Mouse (Mus musculus) limb, embryonic 14.5 days (tissue): Measurements from ENCODE around the gene Depdc1b. TPM values are rescaled to one million over a fixed set of nuclear protein-coding genes. Genes with fewer than 3 reads are reported as not detected.
A peak's percentile ranks its signal among the peaks of the same experiment; 100 is the strongest.

Experiments used
- ATAC-seq: fragments of 200-750 bp; cut with Nextera tagmentation; 2 replicates; pipeline ENCODE4 v1.8.0; 2017; ENCODE audit warnings: low read depth, moderate number of reproducible peaks, moderate TSS enrichment; ENCODE audit not compliant: low FRiP score
- DNase-seq: peaks from one replicate; pipeline ENCODE4 v3.0.0-alpha.2; 2015; ENCODE audit warnings: low spot score
- H3K27ac ChIP-seq: fragments of 300-500 bp; sonication (generic); replicated peaks from 2 replicates; pipeline ENCODE4 v1.5.1; 2014; ENCODE audit warnings: low read depth, mild to moderate bottlenecking, low read length, moderate library complexity, mixed read lengths
- H3K27me3 ChIP-seq: fragments of 300-500 bp; sonication (generic); 2 replicates; pipeline ENCODE4 v1.6.1; 2014; ENCODE audit warnings: low read length, mixed read lengths; ENCODE audit not compliant: control insufficient read depth, insufficient read depth
- H3K36me3 ChIP-seq: fragments of 300-500 bp; sonication (generic); 2 replicates; pipeline ENCODE4 v1.6.1; 2014; ENCODE audit warnings: mild to moderate bottlenecking, low read length, moderate library complexity, mixed read lengths; ENCODE audit not compliant: control insufficient read depth, insufficient read depth
- H3K4me1 ChIP-seq: fragments of 300-500 bp; sonication (generic); 2 replicates; pipeline ENCODE4 v1.6.1; 2014; ENCODE audit warnings: antibody characterized with exemption, low read length, mixed read lengths; ENCODE audit not compliant: control insufficient read depth, insufficient read depth
- H3K4me2 ChIP-seq: fragments of 300-500 bp; sonication (generic); replicated peaks from 2 replicates; pipeline ENCODE4 v1.6.1; 2014; ENCODE audit warnings: low read depth, mild to moderate bottlenecking, low read length, moderate library complexity; ENCODE audit not compliant: severe bottlenecking
- H3K4me3 ChIP-seq: fragments of 300-500 bp; sonication (generic); replicated peaks from 2 replicates; pipeline ENCODE4 v1.5.1; 2014; ENCODE audit warnings: low read length
- H3K9ac ChIP-seq: fragments of 300-500 bp; sonication (generic); 2 replicates; pipeline ENCODE4 v1.6.1; 2014; ENCODE audit warnings: mild to moderate bottlenecking, low read depth, low read length, moderate library complexity; ENCODE audit not compliant: severe bottlenecking
- H3K9me3 ChIP-seq: fragments of 300-500 bp; sonication (generic); 2 replicates; pipeline ENCODE4 v1.6.1; 2016; ENCODE audit warnings: low read length; ENCODE audit not compliant: control insufficient read depth
- POLR2A ChIP-seq: fragments of 200-500 bp; IDR thresholded peaks from 2 replicates; pipeline ENCODE4 v1.8.0; 2012; ENCODE audit warnings: inconsistent platforms, mild to moderate bottlenecking, moderate library complexity, borderline replicate concordance; ENCODE audit not compliant: insufficient read depth, insufficient read length; ENCODE audit errors: extremely low read depth
- WGBS: fragments of 180-500 bp; shearing (Covaris S2); extraction: QIAGEN DNeasy Blood & Tissue Kit; methylation state at CpG from one replicate; pipeline ENCODE4 v1.1.7; 2014; 5-methylcytosine and 5-hydroxymethylcytosine counted together
- polyA plus RNA-seq, 2 experiments: library from polyadenylated mRNA; depleted of rRNA in 1 of 2; stranded (reverse) in 1 of 2; unstranded in 1 of 2; fragments of >200 nt; fragmentation: Nextera tagmentation in 1 of 2; extraction: Ambion mirVana in 1 of 2; gene quantifications; 2 replicates each; pipeline versions ENCODE4 v1.2.1 to v1.2.3; 2012 to 2014

Gene Depdc1b
- polyA plus RNA-seq, 2 experiments: 6.4 to 7.1 TPM

- Histone ChIP-seq H3K27ac (no peak overlapping the region), H3K27me3 (no peaks in the 10 kb centered on the region), H3K36me3 (no peaks in the 10 kb centered on the region), H3K4me2 (peak overlapping the region; percentile 92), H3K9ac (no peak overlapping the region), H3K9me3 (no peaks in the 10 kb centered on the region), H3K4me1 (peaks cover 10% of the 10 kb centered on the region; the same call in 1 of the 2 replicates), H3K4me3 (peak overlapping the region; percentile 68; the same call in 1 of the 2 replicates)
- DNase-seq (no peak), ATAC-seq (no peak)
- 88% methylated on average over 2 of the region's 2 CpGs for WGBS
- TF ChIP-seq POLR2A: no peak
These were observed 1.3 kb downstream of the Depdc1b start for GRCm38 (mm10) chr13:108317414-108317813.

GRCm38 (mm10) chr13:108319028-108319427 is 2.9 kb downstream of the Depdc1b start:
- no peaks in the 10 kb centered on the region for H3K27me3 ChIP-seq
- WGBS: 94% methylated on average over 8 of the region's 8 CpGs
- no peak for ATAC-seq
- H3K4me3 ChIP-seq: no peak overlapping the region
- H3K9me3 ChIP-seq: no peaks in the 10 kb centered on the region
- no peak for DNase-seq
- no peak overlapping the region for H3K27ac ChIP-seq
- H3K9ac ChIP-seq: no peak overlapping the region
- TF ChIP-seq POLR2A: no peak
- H3K36me3 ChIP-seq: peaks cover 1% of the 10 kb centered on the region; the same call in 1 of the 2 replicates
- H3K4me2 ChIP-seq: no peak overlapping the region
- H3K4me1 ChIP-seq: peaks cover 10% of the 10 kb centered on the region; the same call in 1 of the 2 replicates

- H3K4me2 ChIP-seq: no peak overlapping the region
- no peak overlapping the region for H3K9ac ChIP-seq
- no peak overlapping the region for H3K27ac ChIP-seq
- DNase-seq: no peak
- no peaks in the 10 kb centered on the region for H3K27me3 ChIP-seq
- no peak for TF ChIP-seq POLR2A
- H3K36me3 ChIP-seq: peaks cover 12% of the 10 kb centered on the region; the same call in 1 of the 2 replicates
- 96% methylated on average over 8 of the region's 8 CpGs for WGBS
- H3K4me3 ChIP-seq: no peak overlapping the region
- H3K4me1 ChIP-seq: peaks cover 10% of the 10 kb centered on the region; the same call in 1 of the 2 replicates
- no peaks in the 10 kb centered on the region for H3K9me3 ChIP-seq
- ATAC-seq: no peak
These were observed 4.1 kb downstream of the Depdc1b start for GRCm38 (mm10) chr13:108320216-108320615.

- ATAC-seq: no peak
- 0 out of 2 replicates have a peak, but pooled peaks cover 2% of the 10 kb centered on the region for H3K4me1 ChIP-seq
- no peak overlapping the region for H3K4me3 ChIP-seq
- 75% methylated on average over 2 of the region's 2 CpGs for WGBS
- H3K9me3 ChIP-seq: no peaks in the 10 kb centered on the region
- DNase-seq: no peak
- H3K9ac ChIP-seq: no peak overlapping the region
- TF ChIP-seq POLR2A: no peak
- H3K27ac ChIP-seq: no peak overlapping the region
- peaks cover 15% of the 10 kb centered on the region; the same call in 1 of the 2 replicates for H3K36me3 ChIP-seq
- H3K27me3 ChIP-seq: no peaks in the 10 kb centered on the region
- no peak overlapping the region for H3K4me2 ChIP-seq
These were observed 6.3 kb downstream of the Depdc1b start for GRCm38 (mm10) chr13:108322466-108322865.

- DNase-seq (no peak), ATAC-seq (no peak)
- H3K4me1 ChIP-seq: no peaks in the 10 kb centered on the region
- H3K4me3 ChIP-seq: no peak overlapping the region
- peaks cover 15% of the 10 kb centered on the region; the same call in 1 of the 2 replicates for H3K36me3 ChIP-seq
- no peak overlapping the region for H3K27ac ChIP-seq
- no peaks in the 10 kb centered on the region for H3K9me3 ChIP-seq
- H3K27me3 ChIP-seq: no peaks in the 10 kb centered on the region
- no peak overlapping the region for H3K4me2 ChIP-seq
- WGBS: 90% methylated on average over 2 of the region's 2 CpGs
- no peak overlapping the region for H3K9ac ChIP-seq
- no peak for TF ChIP-seq POLR2A
These were observed 7.2 kb downstream of the Depdc1b start for GRCm38 (mm10) chr13:108323317-108323716.
